Mouse (Mus musculus) thymus, adult 2 months (tissue): Measurements from ENCODE around the gene 4930447C04Rik. TPM values are rescaled to one million over a fixed set of nuclear protein-coding genes. Genes with fewer than 3 reads are reported as not detected.

Source experiments
- DNase-seq: peaks from one replicate; pipeline ENCODE4 v3.0.0; 2021
- H3K27ac ChIP-seq: fragments of 200-500 bp; 2 replicates; pipeline ENCODE4 v1.5.1; 2012; ENCODE audit warnings: low read length, control low read depth; ENCODE audit not compliant: control insufficient read depth, insufficient read depth
- H3K27me3 ChIP-seq: fragments of 200-500 bp; 2 replicates; pipeline ENCODE4 v1.6.1; 2012; ENCODE audit warnings: mild to moderate bottlenecking, low read length, moderate library complexity, mixed read lengths; ENCODE audit not compliant: control insufficient read depth, insufficient read depth
- H3K36me3 ChIP-seq: fragments of 200-500 bp; 2 replicates; pipeline ENCODE4 v1.6.1; 2012; ENCODE audit warnings: mild to moderate bottlenecking, low read length, moderate library complexity; ENCODE audit not compliant: control insufficient read depth, insufficient read depth
- H3K4me1 ChIP-seq: fragments of 200-500 bp; replicated peaks from 2 replicates; pipeline ENCODE4 v1.6.1; 2012; ENCODE audit warnings: low read length; ENCODE audit not compliant: control insufficient read depth, insufficient read depth
- H3K4me3 ChIP-seq: fragments of 200-500 bp; 2 replicates; pipeline ENCODE4 v1.5.1; 2012; ENCODE audit warnings: mild to moderate bottlenecking, low read length, control low read depth, moderate library complexity; ENCODE audit not compliant: control insufficient read depth, insufficient read depth
- CTCF ChIP-seq: fragments of 200-500 bp; IDR thresholded peaks from 2 replicates; pipeline ENCODE4 v1.5.1; 2012; ENCODE audit warnings: mild to moderate bottlenecking, control low read depth, low read length, moderate library complexity, borderline replicate concordance; ENCODE audit not compliant: control insufficient read depth, poor library complexity, insufficient read depth; ENCODE audit errors: extremely low read depth
- POLR2A ChIP-seq: fragments of 200-500 bp; IDR thresholded peaks from 2 replicates; pipeline ENCODE4 v1.6.1; 2012; ENCODE audit warnings: mild to moderate bottlenecking, low read length, control low read depth, moderate library complexity; ENCODE audit not compliant: control insufficient read depth, poor library complexity, insufficient read depth; ENCODE audit errors: extremely low read depth
- WGBS: fragments of 180-500 bp; shearing (Covaris S2); methylation state at CpG from one replicate; pipeline ENCODE4 v1.1.7; 2018; 5-methylcytosine and 5-hydroxymethylcytosine counted together
- polyA plus RNA-seq: library from polyadenylated mRNA; depleted of rRNA; stranded (reverse); fragments of >200 nt; gene quantifications from 2 replicates; pipeline ENCODE4 v1.2.3, GENCODE M21; 2012; rRNA removed

4930447C04Rik gene
- polyA plus RNA-seq, 1 experiment: not detected

- WGBS: 8% methylated on average over 42 of the region's 42 CpGs
- DNase-seq: no peak
- peaks cover 3% of the 10 kb centered on the region; the same call in 1 of the 2 replicates for H3K4me1 ChIP-seq
- H3K27me3 ChIP-seq: peaks cover 5% of the 10 kb centered on the region; the same call in 1 of the 2 replicates
- TF ChIP-seq POLR2A (no peak), CTCF (no peak)
- H3K4me3 ChIP-seq: no peak overlapping the region
- no peak overlapping the region for H3K27ac ChIP-seq
- no peaks in the 10 kb centered on the region for H3K36me3 ChIP-seq
These were observed 108.7 kb downstream of the 4930447C04Rik start for GRCm38 (mm10) chr12:72831711-72832432.

Other genes with a start within 250 kb of the 4930447C04Rik start
- gene Ppm1a, start 183.3 kb downstream of the 4930447C04Rik start, polyA plus RNA-seq: 40.4 and 44.2 TPM in 2 replicates
- not detected in 2 replicates for gene Six6, start 882 bp downstream of the 4930447C04Rik start, polyA plus RNA-seq
- gene Six1, start 113.1 kb upstream of the 4930447C04Rik start, polyA plus RNA-seq: 11.9 and 13.9 TPM in 2 replicates
- 1.1 and 1.4 TPM in 2 replicates for gene Six4, start 172.7 kb upstream of the 4930447C04Rik start, polyA plus RNA-seq
- gene Mnat1, start 182.9 kb upstream of the 4930447C04Rik start, polyA plus RNA-seq: 6.4 and 8.7 TPM in 2 replicates